Mouse (Mus musculus) thymus, adult 18-20 months (tissue): ENCODE measurements around the gene Tmem39a.

Source experiments
- DNase-seq, 2 experiments: peaks; one replicate each; pipeline ENCODE4 v3.0.0; 2022; ENCODE audit warnings: mixed read lengths in 2 of 2

Gene Tmem39a

DNA sequence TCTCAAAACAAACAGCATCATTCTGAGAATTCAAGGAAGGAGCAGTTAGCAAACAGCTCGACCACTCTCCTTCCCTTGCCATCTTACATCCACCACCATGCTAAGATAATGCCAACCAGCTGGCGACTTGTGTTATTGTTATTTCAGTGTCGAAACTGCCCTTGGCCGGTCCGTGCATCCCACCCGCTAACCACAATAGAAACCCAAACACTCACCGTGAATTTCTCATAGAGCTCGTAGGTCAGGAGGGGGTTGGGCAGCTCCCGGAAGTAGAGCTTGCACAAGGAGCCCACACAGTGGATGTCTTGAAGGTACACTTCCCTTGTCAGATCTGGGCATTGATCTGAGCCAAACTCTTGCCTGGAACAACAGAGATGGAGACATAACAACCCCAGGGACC is 78.2 kb downstream of the Tmem39a start:
- peak in 1 of 2 experiments; percentile 16 for DNase-seq

GRCm38 (mm10) chr16:38637085-38637484 is 78.6 kb downstream of the Tmem39a start:
- no peak for DNase-seq
